Comparison of ENCODE assay signal across 16 mouse cellular contexts in genomic region chr2:105131061-105131810, GRCm38 (mm10). TPM values are rescaled to one million over a fixed set of nuclear protein-coding genes. Genes with fewer than 3 reads are reported as not detected.
A peak's percentile ranks its signal among the peaks of the same experiment; 100 is the strongest.
DNase-seq lines count a peak whose midpoint lies in the region; ATAC-seq and TF ChIP-seq lines count a peak whose summit lies in the region.
"Had no signal": no experiment of that assay in that cellular context is flagged by ENCODE, and none has a peak within 500 bp of the region (broad histone marks: within the 10 kb centered on the region; RNA-seq: fewer than 3 reads in every experiment).

No protein-coding gene starts in this region.

- peak overlapping the region; percentile 61 for H3K9ac ChIP-seq in heart, embryonic 16.5 days (ENCODE audit: low read length)
- no peak overlapping the region for H3K9ac ChIP-seq in midbrain, embryonic 16.5 days (ENCODE audit: low read depth, low read length)
- H3K9ac ChIP-seq in liver, postnatal 0 days (replicated peaks), result no peak overlapping the region

- H3K4me3 ChIP-seq in heart, embryonic 16.5 days (ENCODE audit: low read length), result peak overlapping the region; percentile 40
- no peak overlapping the region for H3K4me3 ChIP-seq in midbrain, embryonic 10.5 days
- no peak overlapping the region for H3K4me3 ChIP-seq in midbrain, embryonic 16.5 days (ENCODE audit: low read depth, low read length)
- H3K4me3 ChIP-seq in liver, postnatal 0 days (ENCODE audit: low read depth, low read length), result 0 out of 2 replicates have a peak overlapping the region, but pooled peaks have one; percentile 7

- H3K27me3 ChIP-seq in heart, embryonic 16.5 days (ENCODE audit: control insufficient read depth, insufficient read depth, low read length), result peaks cover 82% of the 10 kb centered on the region
- H3K27me3 ChIP-seq in midbrain, embryonic 10.5 days (ENCODE audit: low read depth, poor library complexity, severe bottlenecking), result peaks cover 100% of the 10 kb centered on the region
- peaks cover 68% of the 10 kb centered on the region for H3K27me3 ChIP-seq in midbrain, embryonic 16.5 days (ENCODE audit: control insufficient read depth, insufficient read depth, low read depth, low read length)
- peaks cover 98% of the 10 kb centered on the region for H3K27me3 ChIP-seq in liver, postnatal 0 days (ENCODE audit: insufficient read depth, low read length)

- DNase-seq in embryo, embryonic 10.5 days (ENCODE audit: low spot score), result peak; percentile 51
- no peak for DNase-seq in embryo, embryonic 11 days
- DNase-seq in heart, postnatal 36 days, result no peak
- peak; percentile 37 for DNase-seq in midbrain, embryonic 10.5 days (ENCODE audit: low spot score)
- no peak for DNase-seq in liver, postnatal 0 days
- no peak for DNase-seq in layer of hippocampus, postnatal 36 days
- DNase-seq: cerebellum, adult 9-11 months; midbrain, embryonic 14.5 days; right cerebral cortex, postnatal 4 days; thymus, adult 2 months had no signal

- no peaks in the 10 kb centered on the region for H3K36me3 ChIP-seq in heart, embryonic 16.5 days (ENCODE audit: control insufficient read depth, insufficient read depth)
- H3K36me3 ChIP-seq in midbrain, embryonic 10.5 days, result no peaks in the 10 kb centered on the region
- H3K36me3 ChIP-seq in midbrain, embryonic 16.5 days (ENCODE audit: control insufficient read depth, insufficient read depth, low read length), result no peaks in the 10 kb centered on the region
- no peaks in the 10 kb centered on the region for H3K36me3 ChIP-seq in liver, postnatal 0 days (replicated peaks; ENCODE audit: insufficient read depth, low read length)

- no peak for ATAC-seq in heart, embryonic 16.5 days (replicated peaks; ENCODE audit: extremely low read depth, insufficient read depth, low FRiP score)
- ATAC-seq in midbrain, embryonic 16.5 days, result no peak
- ATAC-seq in liver, postnatal 0 days, result no peak

- no peak for TF ChIP-seq CTCF in liver, postnatal 0 days (IDR thresholded peaks at IDR 0.05; ENCODE audit: low read depth)

- intact Hi-C loops in heart, postnatal 36 days (cut with DNase I), result loop anchor here (5.0 kb wide), 2 partner anchors 41 to 541 kb away; no protein-coding TSS in a partner anchor

- H3K4me2 ChIP-seq in heart, embryonic 16.5 days (ENCODE audit: low read depth, low read length), result peak overlapping the region; percentile 53
- H3K4me2 ChIP-seq in midbrain, embryonic 16.5 days (ENCODE audit: low read length), result no peak overlapping the region
- H3K4me2 ChIP-seq in liver, postnatal 0 days (ENCODE audit: low read depth, low read length), result no peak overlapping the region

- no peak for TF ChIP-seq EP300 in liver, postnatal 0 days (IDR thresholded peaks at IDR 0.05; ENCODE audit: low read depth)

- 13% methylated on average over 12 of the region's 12 CpGs for WGBS in heart, embryonic 16.5 days
- WGBS in midbrain, embryonic 10.5 days, result 4% methylated on average over 12 of the region's 12 CpGs
- 4% methylated on average over 12 of the region's 12 CpGs for WGBS in midbrain, embryonic 16.5 days
- WGBS in liver, postnatal 0 days (ENCODE audit: insufficient replicate concordance), result 10% methylated on average over 12 of the region's 12 CpGs

- H3K9me3 ChIP-seq in heart, embryonic 16.5 days (replicated peaks; ENCODE audit: control insufficient read depth, low read length), result no peaks in the 10 kb centered on the region
- no peaks in the 10 kb centered on the region for H3K9me3 ChIP-seq in midbrain, embryonic 10.5 days (replicated peaks)
- no peaks in the 10 kb centered on the region; the same call in 1 of the 2 replicates for H3K9me3 ChIP-seq in midbrain, embryonic 16.5 days (replicated peaks; ENCODE audit: control insufficient read depth, low read length, poor library complexity, severe bottlenecking)
- H3K9me3 ChIP-seq in liver, postnatal 0 days (ENCODE audit: low read length), result no peaks in the 10 kb centered on the region

- H3K4me1 ChIP-seq in heart, embryonic 16.5 days (ENCODE audit: control insufficient read depth, insufficient read depth, low read length), result peaks cover 5% of the 10 kb centered on the region
- H3K4me1 ChIP-seq in midbrain, embryonic 10.5 days, result peaks cover 27% of the 10 kb centered on the region
- peaks cover 8% of the 10 kb centered on the region; the same call in 1 of the 2 replicates for H3K4me1 ChIP-seq in midbrain, embryonic 16.5 days (ENCODE audit: control insufficient read depth, insufficient read depth, low read length)
- peaks cover 11% of the 10 kb centered on the region for H3K4me1 ChIP-seq in liver, postnatal 0 days (ENCODE audit: insufficient read depth)

- no peak overlapping the region; the same call in 1 of the 2 replicates for H3K27ac ChIP-seq in heart, embryonic 16.5 days (ENCODE audit: low read length)
- H3K27ac ChIP-seq in midbrain, embryonic 10.5 days (replicated peaks), result no peak overlapping the region
- H3K27ac ChIP-seq in midbrain, embryonic 16.5 days (ENCODE audit: low read length), result no peak overlapping the region
- H3K27ac ChIP-seq in liver, postnatal 0 days (ENCODE audit: low read depth), result no peak overlapping the region

RNA-seq across cellular contexts. Expression of gene Wt1, which starts 4.9 kb away (rescaled TPM):
- polyA plus RNA-seq in heart, embryonic 16.5 days (2015; fragmentation: Nextera tagmentation; extraction: Ambion mirVana), result 18.9 and 22.2 TPM in 2 replicates
- 1 to 10 TPM; 5.2 to 6.9 TPM for total RNA-seq in heart, postnatal 36 days (2021)
- polyA plus RNA-seq in midbrain, embryonic 10.5 days (2016; fragmentation: Nextera tagmentation; extraction: Ambion mirVana), result 0.05 TPM in 1 of 2 replicates, not detected in the other
- polyA plus RNA-seq in midbrain, embryonic 16.5 days (2015; fragmentation: Nextera tagmentation; extraction: Ambion mirVana), result 0.13 and 0.22 TPM in 2 replicates
- polyA plus RNA-seq in liver, postnatal 0 days (2015; fragmentation: Nextera tagmentation; extraction: Ambion mirVana), result 0.86 and 1.1 TPM in 2 replicates
- not detected for total RNA-seq in layer of hippocampus, postnatal 36 days (2021)
- polyA plus RNA-seq: midbrain, embryonic 14.5 days had no signal

RNA-seq across cellular contexts. Expression of gene Gm11060, which starts 39.4 kb away (rescaled TPM):
- not detected in 2 replicates for polyA plus RNA-seq in heart, embryonic 16.5 days (2015; fragmentation: Nextera tagmentation; extraction: Ambion mirVana)
- total RNA-seq in heart, postnatal 36 days (2021), result not detected
- polyA plus RNA-seq in midbrain, embryonic 10.5 days (2016; fragmentation: Nextera tagmentation; extraction: Ambion mirVana), result not detected in 2 replicates
- polyA plus RNA-seq in midbrain, embryonic 16.5 days (2015; fragmentation: Nextera tagmentation; extraction: Ambion mirVana), result not detected in 2 replicates
- not detected in 2 replicates for polyA plus RNA-seq in liver, postnatal 0 days (2015; fragmentation: Nextera tagmentation; extraction: Ambion mirVana)
- total RNA-seq in layer of hippocampus, postnatal 36 days (2021), result not detected
- total RNA-seq: ES-E14; gastrocnemius, postnatal 4 days had no signal
- polyA plus RNA-seq: brain, embryonic 14.5 days; lung, embryonic 16.5 days; midbrain, embryonic 14.5 days; thymus, adult 2 months had no signal

Comparison
In these comparisons a context has a peak if more than half of its experiments do, and no peak if none do; other contexts are left out.
1. DNase-seq: peak in embryo, embryonic 10.5 days (single experiment) and midbrain, embryonic 10.5 days (single experiment); none in embryo, embryonic 11 days (single experiment), heart, postnatal 36 days (0 of 2), liver, postnatal 0 days (single experiment) and layer of hippocampus, postnatal 36 days (0 of 2).
2. H3K4me3 ChIP-seq: peak in heart, embryonic 16.5 days (single experiment) and liver, postnatal 0 days (single experiment); none in midbrain, embryonic 10.5 days (single experiment) and midbrain, embryonic 16.5 days (single experiment).